Mouse (Mus musculus): ENCODE data around the gene Pxylp1.

GRCm38 (mm10) chr9:96909503-96909902 is 17.0 kb upstream of the Pxylp1 start:
- TF ChIP-seq POLR2A (IDR thresholded peaks at IDR 0.05; ENCODE audit: borderline replicate concordance, extremely low read depth, insufficient read depth, insufficient read length, poor library complexity, severe bottlenecking) (no peak), CTCF (IDR thresholded peaks at IDR 0.05; ENCODE audit: borderline replicate concordance, extremely low read depth, insufficient read depth, insufficient read length) (no peak)

All from brain, embryonic 14.5 days (tissue).